Mouse (Mus musculus) midbrain, postnatal 0 days (tissue): Measurements from ENCODE around the gene Ube2h. TPM values are rescaled to one million over a fixed set of nuclear protein-coding genes. Genes with fewer than 3 reads are reported as not detected.

Source experiments
- ATAC-seq: fragments of 200-750 bp; cut with Nextera tagmentation; 2 replicates; pipeline ENCODE4 v1.8.0; 2017; ENCODE audit warnings: moderate number of reproducible peaks, mild to moderate bottlenecking, moderate TSS enrichment, moderate library complexity; ENCODE audit not compliant: low FRiP score
- DNase-seq: peaks from one replicate; pipeline ENCODE4 v3.0.0-alpha.2; 2015; ENCODE audit warnings: low spot score
- H3K27ac ChIP-seq: fragments of 300-500 bp; sonication (generic); 2 replicates; pipeline ENCODE4 v1.5.1; 2014; ENCODE audit warnings: low read depth, mild to moderate bottlenecking, low read length, mixed read lengths
- H3K27me3 ChIP-seq: fragments of 300-500 bp; sonication (generic); 2 replicates; pipeline ENCODE4 v1.6.1; 2014; ENCODE audit warnings: low read length, control low read depth, mixed read lengths; ENCODE audit not compliant: insufficient read depth
- H3K36me3 ChIP-seq: fragments of 300-500 bp; sonication (generic); 2 replicates; pipeline ENCODE4 v1.6.1; 2014; ENCODE audit warnings: low read length, control low read depth, mixed read lengths; ENCODE audit not compliant: insufficient read depth
- H3K4me1 ChIP-seq: fragments of 300-500 bp; sonication (generic); 2 replicates; pipeline ENCODE4 v1.6.1; 2014; ENCODE audit warnings: mild to moderate bottlenecking, control low read depth, antibody characterized with exemption, low read length, mixed read lengths; ENCODE audit not compliant: insufficient read depth
- H3K4me2 ChIP-seq: fragments of 300-500 bp; sonication (generic); 2 replicates; pipeline ENCODE4 v1.6.1; 2014; ENCODE audit warnings: low read depth, mild to moderate bottlenecking, low read length, mixed read lengths; ENCODE audit not compliant: poor library complexity, severe bottlenecking
- H3K4me3 ChIP-seq: fragments of 300-500 bp; sonication (generic); 2 replicates; pipeline ENCODE4 v1.5.1; 2014; ENCODE audit warnings: low read depth, mild to moderate bottlenecking, low read length, moderate library complexity
- H3K9ac ChIP-seq: fragments of 300-500 bp; sonication (generic); replicated peaks from 2 replicates; pipeline ENCODE4 v1.6.1; 2014; ENCODE audit warnings: mild to moderate bottlenecking, low read length, moderate library complexity, mixed read lengths; ENCODE audit not compliant: poor library complexity, severe bottlenecking
- H3K9me3 ChIP-seq: fragments of 300-500 bp; sonication (generic); 2 replicates; pipeline ENCODE4 v1.6.1; 2016; ENCODE audit warnings: low read length, control low read depth
- CTCF ChIP-seq: IDR thresholded peaks from 2 replicates; pipeline ENCODE4 v1.5.1; 2016; ENCODE audit warnings: antibody characterized with exemption, mild to moderate bottlenecking
- WGBS: fragments of 180-500 bp; shearing (Covaris S2); extraction: QIAGEN DNeasy Blood & Tissue Kit; methylation state at CpG from one replicate; pipeline ENCODE4 v1.1.7; 2014; 5-methylcytosine and 5-hydroxymethylcytosine counted together
- polyA plus RNA-seq: library from polyadenylated mRNA; unstranded; fragments of >200 nt; fragmentation: Nextera tagmentation; extraction: Ambion mirVana; gene quantifications from 2 replicates; pipeline ENCODE4 v1.2.1, GENCODE M21; 2015
- total RNA-seq: library from RNA; depleted of rRNA; stranded (reverse); fragments of >200 nt; gene quantifications from 2 replicates; pipeline ENCODE4 v1.2.3, GENCODE M21; 2014

Ube2h gene
- total and polyA plus RNA-seq, 2 experiments from 2014 or later, result 43.1 to 47.8 TPM

GRCm38 (mm10) chr6:30302781-30303631 is 1.3 kb downstream of the Ube2h start:
- Histone ChIP-seq H3K27me3 (no peaks in the 10 kb centered on the region), H3K4me3 (peak overlapping the region; percentile 74), H3K4me1 (peaks cover 7% of the 10 kb centered on the region; the same call in 1 of the 2 replicates), H3K9ac (peak overlapping the region; percentile 91), H3K4me2 (peak overlapping the region; percentile 91), H3K36me3 (no peaks in the 10 kb centered on the region), H3K9me3 (no peaks in the 10 kb centered on the region), H3K27ac (peak overlapping the region; percentile 90)
- 1% methylated on average over 11 of the region's 11 CpGs for WGBS
- TF ChIP-seq CTCF, result no peak
- DNase-seq (peak; percentile 28), ATAC-seq (no peak)

GRCm38 (mm10) chr6:30302156-30302555 is 2.2 kb downstream of the Ube2h start:
- peak overlapping the region; percentile 91 for H3K4me2 ChIP-seq
- H3K4me1 ChIP-seq, result peaks cover 7% of the 10 kb centered on the region; the same call in 1 of the 2 replicates
- no peak for TF ChIP-seq CTCF
- H3K4me3 ChIP-seq, result peak overlapping the region; percentile 74
- ATAC-seq (no peak), DNase-seq (no peak)
- no peaks in the 10 kb centered on the region for H3K27me3 ChIP-seq
- peak overlapping the region; percentile 42 for H3K9ac ChIP-seq
- WGBS, result 6% methylated on average over 4 of the region's 4 CpGs
- H3K27ac ChIP-seq, result peak overlapping the region; percentile 78; the same call in 1 of the 2 replicates
- no peaks in the 10 kb centered on the region for H3K36me3 ChIP-seq
- H3K9me3 ChIP-seq, result no peaks in the 10 kb centered on the region

- DNase-seq, result no peak
- Histone ChIP-seq H3K9ac (peak overlapping the region; percentile 42), H3K9me3 (no peaks in the 10 kb centered on the region), H3K27me3 (no peaks in the 10 kb centered on the region), H3K4me1 (peaks cover 7% of the 10 kb centered on the region; the same call in 1 of the 2 replicates), H3K27ac (peak overlapping the region; percentile 78), H3K4me2 (peak overlapping the region; percentile 91), H3K36me3 (no peaks in the 10 kb centered on the region), H3K4me3 (peak overlapping the region; percentile 74)
- ATAC-seq, result no peak
- TF ChIP-seq CTCF, result no peak
- WGBS, result 1% methylated on average over 7 of the region's 7 CpGs
Measured at GRCm38 (mm10) chr6:30300901-30301300, 3.4 kb downstream of the Ube2h start.

- ATAC-seq, result peak; percentile 49
- H3K4me2 ChIP-seq, result peak overlapping the region; percentile 91
- peak overlapping the region; percentile 74 for H3K4me3 ChIP-seq
- H3K27ac ChIP-seq, result peak overlapping the region; percentile 78
- DNase-seq, result peak; percentile 92
- TF ChIP-seq CTCF, result no peak
- WGBS, result 2% methylated on average over 5 of the region's 5 CpGs
- H3K27me3 ChIP-seq, result no peaks in the 10 kb centered on the region
- peak overlapping the region; percentile 42; the same call in 1 of the 2 replicates for H3K9ac ChIP-seq
- no peaks in the 10 kb centered on the region for H3K9me3 ChIP-seq
- H3K36me3 ChIP-seq, result no peaks in the 10 kb centered on the region
- H3K4me1 ChIP-seq, result peaks cover 7% of the 10 kb centered on the region; the same call in 1 of the 2 replicates
Measured at GRCm38 (mm10) chr6:30300372-30300771, 4.0 kb downstream of the Ube2h start.

GRCm38 (mm10) chr6:30299683-30300082 is 4.7 kb downstream of the Ube2h start:
- Histone ChIP-seq H3K4me1 (peaks cover 7% of the 10 kb centered on the region; the same call in 1 of the 2 replicates), H3K9ac (no peak overlapping the region), H3K27me3 (no peaks in the 10 kb centered on the region), H3K9me3 (no peaks in the 10 kb centered on the region), H3K36me3 (no peaks in the 10 kb centered on the region), H3K4me3 (peak overlapping the region; percentile 74; the same call in 1 of the 2 replicates), H3K4me2 (peak overlapping the region; percentile 91; the same call in 1 of the 2 replicates), H3K27ac (peak overlapping the region; percentile 78; the same call in 1 of the 2 replicates)
- TF ChIP-seq CTCF, result no peak
- DNase-seq, result no peak
- no peak for ATAC-seq
- WGBS, result 84% methylated on average over 5 of the region's 5 CpGs

- no peak overlapping the region for H3K4me3 ChIP-seq
- no peak overlapping the region for H3K27ac ChIP-seq
- no peak for DNase-seq
- H3K9me3 ChIP-seq, result no peaks in the 10 kb centered on the region
- no peak for TF ChIP-seq CTCF
- H3K9ac ChIP-seq, result no peak overlapping the region
- H3K4me1 ChIP-seq, result peaks cover 7% of the 10 kb centered on the region; the same call in 1 of the 2 replicates
- WGBS, result 83% methylated on average over 1 of the region's 1 CpGs
- no peaks in the 10 kb centered on the region for H3K27me3 ChIP-seq
- no peak overlapping the region for H3K4me2 ChIP-seq
- ATAC-seq, result no peak
- no peaks in the 10 kb centered on the region for H3K36me3 ChIP-seq
Measured at GRCm38 (mm10) chr6:30299116-30299515, 5.2 kb downstream of the Ube2h start.
